Mouse (Mus musculus) kidney, postnatal 10 days (tissue): ENCODE results near the gene Lrpap1.
A peak's percentile ranks its signal among the peaks of the same experiment; 100 is the strongest.

ENCODE experiments used
- DNase-seq: peaks from one replicate; pipeline ENCODE4 v3.0.0; 2021; ENCODE audit warnings: mixed read lengths

The Lrpap1 gene

DNA sequence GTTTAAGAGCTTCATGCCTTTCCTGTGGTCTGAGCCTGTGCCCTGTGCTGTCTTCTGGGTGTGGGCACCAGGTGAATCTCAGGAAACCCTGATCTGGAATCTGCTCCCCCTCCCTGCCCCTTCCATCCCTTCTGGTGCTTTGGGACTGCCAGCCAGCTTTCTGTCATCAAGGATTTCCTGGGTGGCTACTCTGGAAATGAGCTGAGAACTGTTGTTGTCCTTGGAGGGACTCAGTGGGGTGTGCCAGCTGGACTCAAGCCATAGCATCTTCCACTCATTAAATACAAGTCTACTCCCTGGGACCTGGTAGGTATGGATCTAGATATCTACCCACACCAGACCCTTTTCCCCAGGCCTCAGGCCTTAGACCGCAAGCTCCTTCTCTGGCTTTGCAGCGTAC lies 12.9 kb upstream of the Lrpap1 start:
- no peak for DNase-seq

DNA sequence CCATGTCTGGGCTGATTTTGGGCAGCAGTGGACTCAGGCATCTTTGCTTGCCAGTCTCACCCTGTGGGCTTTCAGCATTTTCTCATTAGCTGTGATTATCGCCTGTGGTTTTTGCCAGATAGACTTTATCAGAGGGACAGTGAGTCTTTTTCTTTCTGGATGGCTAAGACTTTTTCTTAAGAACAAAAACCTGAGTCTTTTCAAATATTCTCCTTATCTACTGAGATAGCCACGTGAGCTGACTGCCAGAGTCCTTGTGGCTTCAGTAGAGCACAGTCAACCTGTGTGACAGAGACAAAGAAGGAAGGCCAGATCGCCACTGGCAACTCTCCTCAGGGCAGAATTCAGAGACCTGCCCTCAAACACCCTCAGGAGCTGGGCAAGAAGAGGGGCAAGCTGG lies 12.1 kb upstream of the Lrpap1 start:
- no peak for DNase-seq

DNA sequence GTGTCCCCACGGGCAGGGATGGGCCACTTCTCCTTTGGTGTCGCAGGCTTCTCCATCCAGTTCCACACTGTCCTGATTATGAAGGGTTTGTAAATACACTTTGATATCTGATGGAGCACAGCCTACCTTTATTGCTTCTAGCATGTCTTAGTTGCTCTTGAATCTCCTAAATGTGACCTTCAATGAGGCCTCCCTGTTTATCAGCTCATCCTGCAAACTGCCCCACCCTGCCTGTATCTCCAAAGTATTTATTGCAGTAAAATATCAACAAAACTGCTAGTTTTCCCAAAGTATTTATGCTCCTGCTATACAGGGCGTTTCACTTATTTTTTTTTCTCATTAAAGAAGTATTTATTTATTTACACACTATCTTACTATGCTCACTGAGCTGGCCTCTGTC lies 10.4 kb upstream of the Lrpap1 start:
- DNase-seq = no peak

DNA sequence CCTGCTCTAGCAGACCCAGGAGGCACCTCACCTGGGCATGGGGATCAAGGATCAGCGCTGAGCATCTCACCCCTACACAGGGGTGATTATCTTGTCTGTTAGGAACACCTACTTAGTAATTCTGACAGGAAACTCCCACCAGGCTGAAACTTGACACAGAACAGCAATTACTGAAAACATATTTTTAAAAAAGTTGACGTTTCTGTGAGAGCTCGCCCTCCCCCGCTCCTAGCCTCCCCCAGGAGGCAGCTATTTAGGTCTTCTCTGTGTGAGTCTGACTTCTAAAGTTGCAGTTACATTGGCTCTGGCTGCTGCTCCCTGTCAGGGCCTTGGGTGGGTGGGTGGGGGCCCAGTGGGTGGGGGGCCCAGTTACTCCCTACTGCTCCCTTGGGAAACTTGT lies 6.9 kb upstream of the Lrpap1 start:
- no peak for DNase-seq

DNA sequence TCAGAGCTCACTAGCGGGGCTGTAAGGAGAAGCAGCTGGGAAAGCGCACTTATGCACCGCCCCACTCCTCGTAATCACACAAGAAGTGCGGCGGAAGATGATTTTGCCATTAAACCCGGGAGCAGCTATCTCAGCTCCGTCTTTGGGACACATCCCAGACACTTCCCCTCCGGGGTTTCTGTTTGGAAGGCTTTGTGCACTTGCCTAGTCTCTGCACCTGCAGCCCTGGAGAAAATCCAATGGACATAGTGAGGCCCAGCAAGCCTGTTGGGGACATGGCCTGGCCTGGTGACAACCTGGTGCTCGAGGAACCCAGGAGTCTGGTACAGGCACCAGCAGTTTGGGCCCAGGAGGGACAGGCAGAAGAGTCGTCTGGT lies 344 bp upstream of the Lrpap1 start:
- no peak for DNase-seq

DNA sequence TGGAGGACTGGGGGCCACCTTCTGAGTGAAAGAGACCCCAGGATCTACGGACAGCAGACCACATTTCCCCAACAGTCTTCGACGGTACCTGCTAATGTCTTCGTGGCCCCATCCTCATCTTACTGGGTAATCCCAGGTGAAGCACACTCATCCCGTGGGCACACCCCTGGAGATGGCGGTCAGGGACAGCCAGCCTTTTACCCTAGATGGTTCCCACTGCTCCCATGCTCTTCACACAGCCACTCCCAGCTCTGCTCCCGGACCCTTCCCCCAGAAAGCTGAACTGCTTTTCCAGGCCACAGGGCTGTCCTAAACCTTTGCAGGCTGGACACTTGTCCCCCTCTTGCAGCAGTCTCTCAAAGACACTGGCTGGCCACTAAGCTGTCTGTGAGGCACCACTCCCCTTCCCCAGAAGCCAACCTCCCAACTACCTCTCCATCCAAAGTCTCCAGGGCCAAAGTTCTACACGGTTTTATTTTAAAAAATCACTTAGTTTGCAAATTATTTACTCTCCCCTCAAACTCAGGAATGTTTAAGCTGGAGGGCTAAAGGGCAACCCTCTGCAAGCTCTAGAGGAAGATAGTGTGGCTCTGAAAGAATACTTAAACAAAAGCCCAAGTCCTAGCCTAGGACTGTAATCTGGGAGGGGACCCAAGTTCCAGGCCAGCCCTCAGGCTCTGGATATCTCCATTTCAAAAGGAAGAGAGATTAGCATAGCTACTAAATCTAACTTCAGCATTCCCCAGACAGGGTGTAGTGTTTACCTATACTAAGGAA lies 1.2 kb downstream of the Lrpap1 start:
- DNase-seq = peak; percentile 36

DNA sequence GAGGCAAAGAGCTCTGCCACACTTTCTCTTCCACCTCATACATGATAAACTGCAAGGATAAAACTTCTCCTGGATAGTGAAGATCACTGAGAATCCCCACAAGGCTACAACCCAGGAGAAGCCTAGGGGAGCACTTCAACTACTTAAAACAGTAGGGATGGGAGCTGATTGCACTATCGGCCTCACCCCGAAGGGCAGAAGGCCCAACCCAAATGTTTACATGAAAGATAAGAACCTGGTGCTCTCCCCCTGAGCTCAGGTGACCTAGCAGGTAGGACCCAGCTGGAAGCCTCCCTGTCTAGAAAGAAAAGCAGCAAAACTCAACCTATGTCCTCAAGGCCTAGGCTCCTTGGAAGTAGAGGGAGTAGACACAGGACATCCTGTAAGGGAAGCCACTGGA lies 2.0 kb downstream of the Lrpap1 start:
- no peak for DNase-seq

DNA sequence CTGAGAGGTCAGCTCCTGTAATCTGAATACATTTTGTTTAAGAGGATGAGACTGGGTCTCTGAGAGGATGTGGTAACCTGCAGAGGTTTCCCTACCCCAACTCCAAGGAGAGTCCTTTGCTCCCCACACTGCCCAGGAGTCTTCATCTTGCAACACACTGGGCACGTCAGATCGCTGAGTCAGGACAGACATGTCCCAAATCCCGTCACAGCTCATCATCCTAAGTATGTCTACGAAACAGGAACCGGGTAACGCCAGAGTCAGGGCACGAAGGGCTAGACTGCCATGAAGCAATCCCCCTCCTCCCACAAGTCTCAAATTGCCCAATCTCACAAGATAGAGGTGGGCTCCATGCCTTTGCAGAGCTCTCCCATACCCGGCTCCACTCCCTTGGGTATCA lies 2.5 kb downstream of the Lrpap1 start:
- DNase-seq = no peak

DNA sequence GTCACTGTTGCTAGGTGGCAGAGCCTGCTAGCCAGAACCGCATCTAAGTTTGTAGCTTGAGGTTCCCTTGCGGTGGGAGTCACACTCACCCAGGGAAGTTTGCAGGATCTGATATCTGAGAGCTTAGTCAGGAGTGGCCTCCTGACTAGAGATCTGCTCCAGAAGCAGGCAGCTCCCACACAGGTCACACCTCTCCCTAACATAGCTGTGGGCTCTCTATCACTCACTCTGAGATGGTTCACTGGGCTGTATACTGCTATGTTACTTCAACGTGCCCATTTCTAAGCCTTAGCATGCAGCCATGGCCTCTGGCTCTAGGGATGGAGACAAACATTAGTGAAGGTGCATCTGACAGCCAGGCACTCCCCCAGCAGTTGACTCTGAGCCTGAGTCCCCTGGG lies 13.9 kb downstream of the Lrpap1 start:
- no peak for DNase-seq

DNA sequence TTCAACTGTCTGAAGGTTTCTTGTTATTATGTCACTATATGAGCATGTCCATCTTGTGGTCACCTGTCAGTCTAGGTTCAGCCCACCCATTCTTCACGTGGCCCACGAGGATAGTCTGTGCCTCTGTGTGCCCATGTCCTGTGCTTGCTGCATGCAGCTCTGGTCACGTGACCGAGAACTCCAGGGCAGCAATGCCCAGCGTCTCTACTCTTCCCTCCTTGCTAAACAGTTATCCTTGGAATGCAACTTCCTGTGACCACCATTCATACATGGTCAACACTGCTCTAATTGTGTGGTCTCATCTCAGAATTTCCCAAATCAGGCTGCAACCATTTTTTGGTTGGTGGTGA lies 16.0 kb downstream of the Lrpap1 start:
- no peak for DNase-seq

DNA sequence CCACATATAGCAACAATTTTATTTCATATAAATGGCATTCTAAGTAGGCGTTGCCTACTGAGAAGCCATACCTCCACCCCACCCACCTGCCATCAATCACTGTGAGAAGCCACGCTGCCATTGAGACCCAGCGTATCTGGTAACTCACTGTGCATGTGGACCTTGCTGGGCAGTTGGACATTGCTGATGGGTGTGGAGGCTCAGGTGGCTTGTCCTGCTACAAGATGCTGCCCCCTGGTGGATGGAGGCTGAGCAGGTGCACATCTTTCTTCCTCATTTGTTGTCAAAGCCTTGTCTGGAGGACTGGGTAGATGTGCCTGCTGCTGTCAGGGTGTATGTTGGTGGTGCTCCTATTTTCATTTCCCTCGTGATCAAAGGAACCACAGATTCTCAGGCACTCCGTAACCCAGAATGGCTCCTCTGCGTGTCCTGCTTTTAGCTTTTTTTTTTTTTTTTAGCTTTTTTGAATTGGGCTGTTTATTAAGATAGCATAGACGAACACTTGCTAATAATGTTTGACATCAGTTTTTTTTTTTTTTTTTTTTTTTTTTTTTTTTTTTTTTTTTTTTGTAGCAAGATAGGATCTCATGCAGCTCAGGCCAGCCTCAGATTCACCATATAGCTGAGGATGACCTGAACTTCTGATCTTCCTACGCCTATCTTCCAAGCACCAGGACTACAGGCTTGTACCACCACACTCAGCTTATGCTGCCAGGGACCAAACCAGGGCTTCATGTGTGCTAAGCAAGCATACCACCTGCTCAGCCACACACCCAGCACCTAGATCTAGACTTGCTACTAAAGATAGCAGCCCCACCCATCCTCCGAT lies 16.6 kb downstream of the Lrpap1 start:
- DNase-seq = peak; percentile 82

DNA sequence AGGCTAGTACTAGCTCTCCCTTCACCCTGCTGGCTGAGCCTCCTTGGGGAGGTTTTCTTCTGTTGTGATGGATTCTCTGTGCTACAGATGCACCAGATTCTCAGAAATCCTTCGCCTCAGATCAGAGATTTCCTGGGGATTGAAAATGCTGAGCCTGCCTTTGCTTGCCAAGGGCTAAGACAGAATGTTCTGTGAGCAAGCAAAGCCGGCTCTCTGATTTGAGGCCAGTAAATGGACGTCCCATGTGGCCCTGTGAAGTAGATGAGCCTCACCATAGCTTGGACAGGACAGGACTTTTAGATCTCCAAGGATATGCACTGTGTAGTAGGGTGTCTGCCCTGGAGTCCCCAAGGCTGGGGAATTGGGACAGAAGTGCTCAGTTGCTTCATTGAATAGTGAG lies 20.7 kb downstream of the Lrpap1 start:
- no peak for DNase-seq

DNA sequence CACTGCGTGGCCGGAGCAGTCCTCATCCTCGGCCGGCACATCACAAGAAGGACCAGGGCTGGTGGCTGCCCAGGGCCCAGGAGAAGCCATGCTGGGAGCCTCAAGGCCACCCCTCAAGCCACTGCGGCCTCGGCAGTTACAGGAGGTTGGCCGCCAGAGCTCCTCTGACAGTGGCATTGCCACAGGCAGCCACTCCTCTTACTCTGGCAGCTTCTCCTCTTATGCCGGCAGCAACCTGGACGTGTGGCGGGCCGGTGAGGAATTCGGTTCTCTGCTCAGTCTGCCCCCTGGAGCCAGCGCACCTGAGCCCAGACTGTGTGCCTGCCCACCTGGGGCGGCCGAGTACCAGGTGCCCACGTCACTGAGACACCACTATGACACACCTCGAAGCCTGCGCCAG lies 26.5 kb downstream of the Lrpap1 start:
- DNase-seq = no peak

DNA sequence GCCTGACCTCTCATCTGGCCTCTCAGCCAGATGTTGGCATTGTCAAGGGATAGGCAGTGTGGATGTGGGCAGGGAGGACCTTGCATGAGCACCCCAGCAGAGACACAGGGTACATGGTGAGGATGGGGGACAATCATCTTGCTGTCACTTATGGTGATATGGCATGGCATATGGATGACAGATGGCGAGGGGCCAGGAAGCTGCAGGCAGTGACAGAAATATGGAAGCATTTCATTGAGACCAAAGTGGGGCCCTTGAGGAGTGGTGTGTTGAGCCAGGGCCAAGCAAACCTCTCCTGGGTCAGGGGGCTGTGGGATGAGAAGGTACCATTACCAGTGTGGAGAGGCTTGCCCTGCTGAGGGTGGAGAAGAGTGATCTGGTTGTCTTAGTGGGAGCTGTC lies 29.2 kb downstream of the Lrpap1 start:
- no peak for DNase-seq

DNA sequence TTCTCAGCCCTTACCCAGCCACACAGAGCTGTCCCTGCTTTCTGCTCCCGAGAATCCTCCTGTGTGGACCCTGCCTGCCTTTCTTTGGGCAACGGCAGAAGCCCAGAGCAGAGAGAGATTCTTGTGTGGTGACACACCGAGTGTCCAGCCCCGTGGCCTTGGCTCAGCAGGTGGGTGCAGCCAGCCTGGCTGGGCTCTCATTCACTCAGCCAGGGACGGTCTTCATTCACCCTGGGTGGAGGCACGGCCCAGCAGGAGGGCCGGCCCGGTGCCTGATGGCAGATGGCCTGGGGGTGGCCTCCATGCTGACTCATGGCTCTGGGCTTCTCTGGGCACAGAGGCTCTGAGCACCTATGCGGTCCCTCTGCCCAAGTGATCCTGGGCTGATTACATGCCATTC lies 31.6 kb downstream of the Lrpap1 start:
- no peak for DNase-seq

DNA sequence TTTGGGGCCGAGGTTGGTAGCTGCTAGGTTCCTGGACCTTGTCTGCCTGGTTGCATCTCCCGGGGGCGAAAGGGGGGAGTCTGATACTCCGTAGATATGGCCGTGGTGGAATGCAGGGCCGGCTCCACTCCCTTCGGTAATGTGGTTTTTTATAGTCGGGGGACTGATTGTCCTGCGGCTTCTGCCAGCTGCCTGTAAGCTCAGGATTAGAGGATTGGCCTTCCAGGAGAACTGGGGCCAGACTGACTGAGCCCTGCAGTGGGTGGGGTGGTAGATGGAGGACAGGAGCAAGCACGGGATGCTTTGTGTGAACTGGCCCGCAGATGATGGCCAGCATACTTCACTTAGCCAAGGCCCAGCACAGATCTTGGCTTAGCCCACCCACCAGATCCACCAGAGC lies 32.3 kb downstream of the Lrpap1 start:
- no peak for DNase-seq

DNA sequence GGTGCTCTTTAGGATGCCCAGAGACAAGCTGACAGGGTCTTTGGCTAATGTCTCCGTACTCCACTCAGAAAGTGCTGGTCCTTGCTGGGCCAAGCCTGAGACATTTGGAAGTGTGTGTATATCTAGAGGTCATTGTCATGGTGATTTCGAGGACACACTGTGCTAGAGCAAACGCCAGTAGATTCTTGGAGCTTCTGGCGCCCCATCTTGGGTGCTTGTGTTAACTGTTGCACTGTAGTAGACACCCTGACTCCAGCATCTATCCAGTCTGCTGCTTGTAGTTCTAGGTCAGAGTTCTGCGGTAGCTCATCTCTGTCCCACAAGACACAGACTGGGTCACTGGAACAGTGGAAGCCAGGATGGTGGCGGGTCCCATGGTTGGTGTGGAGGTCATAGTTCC lies 33.7 kb downstream of the Lrpap1 start:
- no peak for DNase-seq

DNA sequence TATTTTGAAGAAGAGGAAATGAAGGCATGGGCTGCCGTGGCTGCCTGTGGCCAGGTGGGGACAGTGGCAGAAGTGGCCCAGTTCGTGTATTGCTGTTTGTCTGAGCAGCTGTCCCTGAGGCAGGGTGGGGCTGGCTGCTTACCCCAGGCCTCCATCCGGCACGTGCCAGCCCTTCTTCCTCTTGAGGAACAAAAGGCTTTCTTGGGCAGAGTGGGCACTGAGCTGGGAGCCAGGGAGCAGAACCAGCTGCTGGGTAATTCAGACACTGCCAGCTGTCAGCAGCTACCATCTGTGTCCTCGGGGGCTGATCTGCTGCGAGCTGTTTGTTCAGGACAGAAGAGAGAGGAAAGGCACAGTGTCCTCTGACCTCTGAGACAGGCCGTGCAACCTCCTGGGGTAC lies 34.6 kb downstream of the Lrpap1 start:
- DNase-seq = no peak

DNA sequence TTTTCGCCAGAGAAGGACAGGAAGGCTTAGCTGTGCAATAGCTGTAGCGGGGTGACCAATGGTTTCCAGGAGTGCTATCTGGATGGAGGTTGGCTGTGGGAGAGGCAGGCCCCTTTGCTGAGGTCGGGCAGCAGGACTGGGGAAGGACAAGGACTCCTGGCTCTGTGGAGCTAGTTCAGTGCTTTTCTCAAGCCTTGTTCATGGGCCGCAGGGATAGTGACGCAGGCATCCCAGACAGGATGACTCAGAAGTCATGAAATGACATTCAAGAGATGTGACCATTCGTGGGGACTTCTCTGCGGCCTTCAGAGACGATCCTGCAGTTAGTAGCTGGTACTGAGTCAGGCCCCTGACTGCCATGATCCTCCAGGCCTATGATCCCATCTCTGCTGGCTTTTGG lies 35.3 kb downstream of the Lrpap1 start:
- no peak for DNase-seq

DNA sequence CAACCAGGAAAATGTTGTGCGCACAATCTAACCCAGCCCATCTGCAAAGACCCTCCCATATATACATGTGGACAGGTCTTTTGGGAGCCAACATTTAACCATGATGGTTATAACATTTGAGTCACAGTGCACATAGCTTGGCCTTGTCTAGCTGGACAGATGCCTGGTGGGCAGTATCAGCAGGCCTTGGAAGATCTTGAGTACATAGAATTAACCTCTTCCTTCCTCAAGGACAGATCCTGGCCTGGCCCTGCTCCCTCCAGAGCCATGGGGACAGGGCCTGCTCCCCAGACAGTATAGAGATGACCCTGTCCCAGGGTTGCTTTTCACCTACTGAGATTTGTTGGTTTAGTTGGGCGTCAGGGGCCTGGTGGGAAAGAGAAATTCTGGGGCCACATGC lies 35.7 kb downstream of the Lrpap1 start:
- DNase-seq = no peak

DNA sequence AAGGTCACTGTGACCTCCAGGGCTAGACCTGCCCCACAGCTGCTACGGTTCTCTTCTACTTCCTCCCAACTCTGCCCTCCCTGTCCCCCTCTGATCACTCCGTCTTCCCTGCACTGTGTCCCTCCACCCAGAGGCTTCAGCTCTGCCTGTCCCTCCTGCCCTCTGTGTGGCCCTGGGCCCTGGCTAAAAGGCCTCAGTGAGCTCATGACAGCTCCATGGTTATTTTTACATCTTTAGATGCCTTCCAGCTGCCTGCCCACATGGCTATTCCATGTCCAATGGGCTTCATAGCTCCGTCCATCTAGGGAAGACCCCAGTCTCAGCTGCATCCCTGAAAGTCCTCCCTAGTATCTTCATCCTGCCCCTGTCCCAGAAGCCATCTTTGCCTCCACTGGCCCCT lies 45.5 kb downstream of the Lrpap1 start:
- no peak for DNase-seq

DNA sequence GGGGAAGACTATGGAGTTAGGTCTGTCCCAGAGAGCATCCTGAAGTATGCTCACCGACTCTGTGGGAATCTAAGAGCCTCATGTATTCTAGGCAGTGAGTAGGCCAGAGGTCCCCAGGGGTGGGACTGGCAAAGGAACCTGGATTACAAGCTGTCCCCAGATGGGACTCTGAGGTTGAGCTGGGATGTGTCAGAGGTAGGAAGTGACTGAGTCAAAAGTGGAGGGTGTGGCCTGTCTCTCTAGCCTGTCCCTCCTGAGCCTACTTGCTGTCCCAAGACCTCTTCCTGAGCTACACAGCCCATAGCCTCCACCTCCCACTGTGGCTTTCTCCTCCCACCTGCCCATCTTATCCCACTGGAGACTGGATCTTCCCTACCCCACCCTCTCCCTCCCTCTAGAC lies 47.4 kb downstream of the Lrpap1 start:
- DNase-seq = no peak

DNA sequence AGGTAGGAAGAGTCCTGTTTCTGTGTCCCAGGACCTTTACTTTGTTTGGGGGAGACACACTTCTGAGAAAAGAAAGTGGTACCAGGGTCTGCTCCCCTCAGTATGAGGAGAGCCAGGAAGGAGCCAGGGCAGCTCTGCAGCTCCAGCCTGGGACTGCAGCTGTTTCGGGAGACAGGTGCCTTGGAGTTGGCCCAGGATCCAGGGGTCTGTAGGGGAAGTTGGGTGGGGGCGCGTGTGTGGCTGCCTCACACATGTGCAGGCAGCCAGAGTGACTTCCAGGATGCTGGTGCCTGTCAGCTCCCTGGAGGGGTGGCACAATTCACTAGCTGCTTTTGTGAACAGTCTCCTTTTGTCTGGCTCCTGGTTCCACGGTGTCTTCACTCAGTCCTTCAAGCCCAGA lies 48.0 kb downstream of the Lrpap1 start:
- DNase-seq = no peak

DNA sequence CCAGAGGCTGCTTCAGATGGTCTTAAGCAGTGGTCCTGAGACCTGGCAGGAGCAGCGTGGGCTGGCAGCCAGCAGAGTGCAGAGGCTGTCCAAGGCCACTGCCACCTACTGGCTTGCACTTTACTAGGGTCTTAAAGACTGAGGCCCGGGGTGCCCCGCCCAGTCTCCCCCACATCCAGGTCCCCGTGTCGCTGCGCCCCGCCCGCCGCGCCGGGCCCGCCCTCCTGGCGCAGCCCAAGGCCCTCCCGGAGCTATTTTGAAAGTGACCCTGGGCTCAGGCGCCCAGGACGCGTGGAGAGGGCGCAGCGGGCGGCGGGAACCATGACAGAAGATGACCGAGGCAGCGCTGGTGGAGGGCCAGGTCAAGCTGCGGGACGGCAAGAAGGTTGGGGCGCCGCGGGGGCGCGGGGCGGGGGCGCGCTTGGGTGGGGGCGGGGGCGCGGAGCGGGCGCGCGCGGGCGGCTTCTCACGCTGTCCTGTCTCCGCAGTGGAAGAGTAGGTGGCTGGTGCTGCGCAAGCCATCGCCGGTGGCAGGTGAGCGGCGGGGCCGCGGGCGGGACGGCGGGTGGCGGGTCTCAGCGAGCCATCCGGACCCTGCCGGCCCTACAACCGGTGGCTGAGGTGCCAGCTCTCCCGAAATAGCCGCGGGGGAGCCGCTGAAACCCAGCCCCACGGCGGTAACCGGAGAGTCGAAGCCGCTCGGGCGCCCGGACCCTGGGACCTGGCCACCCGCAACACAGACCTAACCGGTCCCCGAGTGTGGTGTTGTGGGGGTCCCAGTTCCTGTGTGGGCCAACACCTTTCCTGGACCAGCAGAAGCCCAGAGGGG lies 48.7 kb downstream of the Lrpap1 start, which contains the start of gene Dok7:
TSS of gene Dok7 (plus strand) at position 163 of the 829 bp plus-strand sequence.
- DNase-seq = peak; percentile 71
